Mouse (Mus musculus): ENCODE results near the gene Mrgbp. TPM values are rescaled to one million over a fixed set of nuclear protein-coding genes. Genes with fewer than 3 reads are reported as not detected.
A peak's percentile ranks its signal among the peaks of the same experiment; 100 is the strongest.

Gene Mrgbp
- polyA plus RNA-seq (2014; fragmentation: Nextera tagmentation; extraction: Ambion mirVana) = 48.8 and 52.4 TPM in 2 replicates

- DNase-seq (ENCODE audit: low spot score) (no peak), ATAC-seq (no peak)
- 79% methylated on average over 3 of the region's 3 CpGs for WGBS
- Histone ChIP-seq H3K4me1 (ENCODE audit: control insufficient read depth, insufficient read depth, low read length) (peaks cover 11% of the 10 kb centered on the region), H3K9me3 (replicated peaks; ENCODE audit: control insufficient read depth, low read length) (no peaks in the 10 kb centered on the region), H3K4me3 (ENCODE audit: low read depth, low read length) (no peak within 1 kb of the TSS), H3K9ac (ENCODE audit: low read length) (no peak within 1 kb of the TSS), H3K4me2 (ENCODE audit: low read length) (no peak within 1 kb of the TSS), H3K36me3 (ENCODE audit: control insufficient read depth, insufficient read depth, low read length) (peaks cover 14% of the 10 kb centered on the region), H3K27me3 (replicated peaks; ENCODE audit: control insufficient read depth, insufficient read depth, low read length) (no peaks in the 10 kb centered on the region), H3K27ac (ENCODE audit: low read depth, low read length) (no peak within 1 kb of the TSS)
These were observed at the start of gene Mrgbp for GRCm38 (mm10) chr2:180581002-180581401. Mrgbp (plus strand) TSS chr2:180581304.

GRCm38 (mm10) chr2:180531671-180532385, 49.3 kb upstream of the Mrgbp start:
- Histone ChIP-seq H3K9ac (ENCODE audit: low read length) (no peak overlapping the region), H3K9me3 (replicated peaks; ENCODE audit: control insufficient read depth, low read length) (no peaks in the 10 kb centered on the region), H3K27me3 (replicated peaks; ENCODE audit: control insufficient read depth, insufficient read depth, low read length) (0 out of 2 replicates have a peak, but pooled peaks cover 2% of the 10 kb centered on the region), H3K4me1 (ENCODE audit: control insufficient read depth, insufficient read depth, low read length) (peaks cover 44% of the 10 kb centered on the region), H3K27ac (ENCODE audit: low read depth, low read length) (peak overlapping the region; percentile 21; the same call in 1 of the 2 replicates), H3K4me3 (ENCODE audit: low read depth, low read length) (no peak overlapping the region), H3K36me3 (ENCODE audit: control insufficient read depth, insufficient read depth, low read length) (no peaks in the 10 kb centered on the region), H3K4me2 (ENCODE audit: low read length) (no peak overlapping the region)
- DNase-seq (ENCODE audit: low spot score) (peak; percentile 11), ATAC-seq (no peak)
- WGBS = 39% methylated on average over 7 of the region's 7 CpGs

- H3K9ac ChIP-seq (ENCODE audit: low read length) = no peak overlapping the region
- H3K4me2 ChIP-seq (ENCODE audit: low read length) = no peak overlapping the region
- H3K27me3 ChIP-seq (replicated peaks; ENCODE audit: control insufficient read depth, insufficient read depth, low read length) = 0 out of 2 replicates have a peak, but pooled peaks cover 2% of the 10 kb centered on the region
- H3K4me3 ChIP-seq (ENCODE audit: low read depth, low read length) = no peak overlapping the region
- ATAC-seq = no peak
- no peaks in the 10 kb centered on the region for H3K9me3 ChIP-seq (replicated peaks; ENCODE audit: control insufficient read depth, low read length)
- peaks cover 44% of the 10 kb centered on the region for H3K4me1 ChIP-seq (ENCODE audit: control insufficient read depth, insufficient read depth, low read length)
- no peaks in the 10 kb centered on the region for H3K36me3 ChIP-seq (ENCODE audit: control insufficient read depth, insufficient read depth, low read length)
- 0 out of 2 replicates have a peak overlapping the region, but pooled peaks have one; percentile 2 for H3K27ac ChIP-seq (ENCODE audit: low read depth, low read length)
- WGBS = 12% methylated on average over 6 of the region's 6 CpGs
- peak; percentile 60 for DNase-seq (ENCODE audit: low spot score)
These were observed 48.6 kb upstream of the Mrgbp start for GRCm38 (mm10) chr2:180532386-180532995.

GRCm38 (mm10) chr2:180533237-180533636, 47.9 kb upstream of the Mrgbp start:
- WGBS = 84% methylated on average over 4 of the region's 4 CpGs
- DNase-seq (ENCODE audit: low spot score) (no peak), ATAC-seq (no peak)
- H3K27me3 ChIP-seq (replicated peaks; ENCODE audit: control insufficient read depth, insufficient read depth, low read length) = no peaks in the 10 kb centered on the region
- H3K9ac ChIP-seq (ENCODE audit: low read length) = no peak overlapping the region
- H3K4me2 ChIP-seq (ENCODE audit: low read length) = no peak overlapping the region
- H3K36me3 ChIP-seq (ENCODE audit: control insufficient read depth, insufficient read depth, low read length) = no peaks in the 10 kb centered on the region
- H3K4me1 ChIP-seq (ENCODE audit: control insufficient read depth, insufficient read depth, low read length) = peaks cover 36% of the 10 kb centered on the region
- H3K4me3 ChIP-seq (ENCODE audit: low read depth, low read length) = no peak overlapping the region
- H3K27ac ChIP-seq (ENCODE audit: low read depth, low read length) = no peak overlapping the region
- no peaks in the 10 kb centered on the region for H3K9me3 ChIP-seq (replicated peaks; ENCODE audit: control insufficient read depth, low read length)

- H3K4me1 ChIP-seq (ENCODE audit: control insufficient read depth, insufficient read depth, low read length) = peaks cover 11% of the 10 kb centered on the region
- H3K4me2 ChIP-seq (ENCODE audit: low read length) = no peak overlapping the region
- no peak for ATAC-seq
- H3K27ac ChIP-seq (ENCODE audit: low read depth, low read length) = no peak overlapping the region
- H3K9me3 ChIP-seq (replicated peaks; ENCODE audit: control insufficient read depth, low read length) = no peaks in the 10 kb centered on the region
- no peak for DNase-seq (ENCODE audit: low spot score)
- no peaks in the 10 kb centered on the region for H3K36me3 ChIP-seq (ENCODE audit: control insufficient read depth, insufficient read depth, low read length)
- H3K9ac ChIP-seq (ENCODE audit: low read length) = no peak overlapping the region
- WGBS = 80% methylated on average over 2 of the region's 2 CpGs
- H3K4me3 ChIP-seq (ENCODE audit: low read depth, low read length) = no peak overlapping the region
- H3K27me3 ChIP-seq (replicated peaks; ENCODE audit: control insufficient read depth, insufficient read depth, low read length) = no peaks in the 10 kb centered on the region
These were observed 37.4 kb upstream of the Mrgbp start for GRCm38 (mm10) chr2:180543675-180544074.

GRCm38 (mm10) chr2:180545046-180545445, 36.1 kb upstream of the Mrgbp start:
- Histone ChIP-seq H3K27me3 (replicated peaks; ENCODE audit: control insufficient read depth, insufficient read depth, low read length) (no peaks in the 10 kb centered on the region), H3K4me2 (ENCODE audit: low read length) (no peak overlapping the region), H3K9ac (ENCODE audit: low read length) (no peak overlapping the region), H3K36me3 (ENCODE audit: control insufficient read depth, insufficient read depth, low read length) (no peaks in the 10 kb centered on the region), H3K4me1 (ENCODE audit: control insufficient read depth, insufficient read depth, low read length) (peaks cover 11% of the 10 kb centered on the region), H3K27ac (ENCODE audit: low read depth, low read length) (no peak overlapping the region), H3K4me3 (ENCODE audit: low read depth, low read length) (no peak overlapping the region), H3K9me3 (replicated peaks; ENCODE audit: control insufficient read depth, low read length) (no peaks in the 10 kb centered on the region)
- DNase-seq (ENCODE audit: low spot score) (no peak), ATAC-seq (no peak)
- WGBS = 91% methylated on average over 18 of the region's 18 CpGs

- Histone ChIP-seq H3K36me3 (ENCODE audit: control insufficient read depth, insufficient read depth, low read length) (no peaks in the 10 kb centered on the region), H3K27ac (ENCODE audit: low read depth, low read length) (peak overlapping the region; percentile 78), H3K9ac (ENCODE audit: low read length) (peak overlapping the region; percentile 18; the same call in 1 of the 2 replicates), H3K9me3 (replicated peaks; ENCODE audit: control insufficient read depth, low read length) (no peaks in the 10 kb centered on the region), H3K4me3 (ENCODE audit: low read depth, low read length) (no peak overlapping the region), H3K27me3 (replicated peaks; ENCODE audit: control insufficient read depth, insufficient read depth, low read length) (no peaks in the 10 kb centered on the region), H3K4me2 (ENCODE audit: low read length) (peak overlapping the region; percentile 32), H3K4me1 (ENCODE audit: control insufficient read depth, insufficient read depth, low read length) (peaks cover 11% of the 10 kb centered on the region)
- DNase-seq (ENCODE audit: low spot score) (peak; percentile 88), ATAC-seq (peak; percentile 88)
- WGBS = 4% methylated on average over 8 of the region's 8 CpGs
These were observed 33.6 kb upstream of the Mrgbp start for GRCm38 (mm10) chr2:180547384-180548106.

GRCm38 (mm10) chr2:180552340-180552739, 28.8 kb upstream of the Mrgbp start:
- Histone ChIP-seq H3K4me1 (ENCODE audit: control insufficient read depth, insufficient read depth, low read length) (peaks cover 8% of the 10 kb centered on the region), H3K4me2 (ENCODE audit: low read length) (no peak overlapping the region), H3K36me3 (ENCODE audit: control insufficient read depth, insufficient read depth, low read length) (no peaks in the 10 kb centered on the region), H3K4me3 (ENCODE audit: low read depth, low read length) (no peak overlapping the region), H3K9me3 (replicated peaks; ENCODE audit: control insufficient read depth, low read length) (no peaks in the 10 kb centered on the region), H3K9ac (ENCODE audit: low read length) (no peak overlapping the region), H3K27ac (ENCODE audit: low read depth, low read length) (no peak overlapping the region), H3K27me3 (replicated peaks; ENCODE audit: control insufficient read depth, insufficient read depth, low read length) (no peaks in the 10 kb centered on the region)
- 64% methylated on average over 3 of the region's 3 CpGs for WGBS
- no peak for ATAC-seq
- peak; percentile 25 for DNase-seq (ENCODE audit: low spot score)

Data from forebrain, embryonic 14.5 days (tissue).